Mouse (Mus musculus): ENCODE measurements around the gene Ccdc12.

Ccdc12 gene

GRCm38 (mm10) chr9:110656249-110657221 lies at the start of gene Ccdc12:
Ccdc12 (plus strand) TSS chr9:110656503.
- DNase-seq (ENCODE audit: low spot score), result peak; percentile 91

DNA sequence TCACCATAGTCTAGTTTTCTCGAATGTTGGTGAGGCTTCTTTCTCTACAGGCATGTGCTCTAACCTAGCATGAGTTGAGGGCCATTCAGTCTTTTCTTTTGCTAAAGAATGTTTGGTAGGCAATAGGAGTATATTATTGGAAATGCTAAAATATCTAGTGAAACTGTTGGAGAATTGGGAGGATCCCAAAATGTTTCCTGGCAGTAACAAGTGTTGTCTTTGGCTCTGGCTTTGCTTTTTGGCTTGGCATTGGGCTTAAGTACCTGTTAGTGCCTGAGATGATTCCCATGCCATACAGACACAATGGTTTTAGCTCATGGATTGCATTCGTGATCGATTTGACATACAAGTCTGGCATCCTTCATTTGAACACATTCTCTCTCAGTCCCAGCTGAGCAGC lies 44.8 kb upstream of the Ccdc12 start:
- DNase-seq (ENCODE audit: low spot score), result no peak

- no peak for DNase-seq (ENCODE audit: low spot score)
Observed at GRCm38 (mm10) chr9:110617081-110617480, 39.2 kb upstream of the Ccdc12 start.

GRCm38 (mm10) chr9:110620180-110620579 lies 36.1 kb upstream of the Ccdc12 start:
- DNase-seq (ENCODE audit: low spot score), result no peak

DNA sequence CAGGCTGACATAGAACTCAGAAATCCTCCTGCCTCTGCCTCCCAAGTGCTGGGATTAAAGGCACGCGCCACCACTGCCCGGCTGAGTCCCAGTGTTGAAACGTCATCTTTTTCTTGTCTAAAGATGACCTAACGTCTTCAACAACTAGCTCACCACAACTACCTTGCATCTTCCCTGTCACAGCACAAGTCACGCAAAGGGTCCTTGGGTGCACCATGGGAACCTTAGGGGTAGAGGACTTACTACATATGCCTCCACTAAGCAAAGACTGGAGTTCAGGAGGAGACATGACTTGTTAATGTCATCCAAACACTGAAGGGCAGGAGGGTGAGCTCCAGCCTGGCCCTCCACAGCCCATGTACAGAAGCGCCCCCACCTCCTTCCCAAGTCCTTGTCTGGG lies 35.6 kb upstream of the Ccdc12 start:
- DNase-seq (ENCODE audit: low spot score), result no peak

DNA sequence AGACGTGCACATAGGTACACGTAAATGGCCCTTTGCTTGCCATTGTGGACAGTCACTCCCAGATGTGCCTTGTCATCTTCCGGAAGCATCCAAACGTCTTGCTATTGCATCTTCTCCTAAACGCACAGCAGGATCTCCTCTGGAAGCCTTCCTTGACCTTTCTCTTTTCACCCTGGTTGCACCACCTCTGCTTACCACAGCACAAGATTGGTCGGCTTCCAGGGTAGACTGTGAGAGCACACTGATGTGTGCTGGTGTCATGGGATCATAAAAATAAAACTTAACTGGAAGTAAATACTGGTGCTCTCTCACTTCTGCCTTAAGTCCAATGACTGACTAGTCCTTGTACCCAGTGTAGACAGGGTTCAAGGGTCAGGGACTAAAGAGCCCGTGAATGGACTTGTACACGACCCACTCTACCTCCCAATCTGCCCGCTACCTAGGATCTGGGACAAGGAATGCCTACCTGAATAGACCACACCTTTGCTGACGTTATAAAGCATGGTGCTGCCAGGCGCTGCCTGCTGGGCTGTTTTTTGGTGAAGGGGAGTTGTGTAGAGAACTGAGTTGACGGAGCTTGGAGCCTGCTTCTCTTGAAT lies 33.6 kb upstream of the Ccdc12 start:
- DNase-seq (ENCODE audit: low spot score), result no peak

GRCm38 (mm10) chr9:110623416-110624195 lies 32.7 kb upstream of the Ccdc12 start:
- no peak for DNase-seq (ENCODE audit: low spot score)

DNA sequence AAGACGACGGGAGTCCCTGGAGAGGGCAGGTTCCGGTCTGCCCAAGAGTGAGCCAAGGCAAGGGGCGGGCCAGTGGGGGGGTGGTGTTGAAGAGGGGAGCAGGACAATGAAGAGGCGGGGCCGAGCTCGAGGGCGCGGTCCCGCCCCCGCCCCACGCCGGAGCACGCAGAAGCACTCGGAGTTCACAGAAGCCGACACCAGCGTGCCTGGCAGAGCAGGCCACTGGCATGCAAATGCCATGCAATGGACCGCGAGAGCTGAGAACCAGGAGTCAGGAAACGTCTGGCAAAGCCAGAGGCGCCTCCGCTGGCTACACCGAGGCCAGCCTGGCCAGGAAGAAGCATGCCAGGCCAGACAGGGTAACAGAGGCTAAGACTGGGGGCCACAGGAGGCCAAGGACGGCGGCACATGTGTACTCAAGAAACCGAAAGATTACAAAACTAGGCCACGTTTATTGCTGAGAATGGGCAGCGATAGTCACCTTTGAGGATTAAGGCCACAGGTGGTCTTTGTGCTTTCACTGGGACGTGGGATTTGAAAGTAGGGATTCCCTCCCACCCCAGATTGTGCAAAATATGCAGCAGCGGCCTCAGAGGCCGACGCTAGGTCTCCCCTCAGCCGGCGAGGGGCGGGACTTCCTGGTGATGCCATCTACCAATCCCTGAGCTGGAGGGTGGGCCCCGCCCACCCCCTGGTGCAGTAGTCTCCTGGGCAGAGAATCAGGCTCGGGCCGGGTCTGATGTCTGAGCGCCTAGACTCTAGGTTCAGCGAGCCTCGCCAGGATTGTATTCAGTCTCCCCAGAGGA lies 31.7 kb upstream of the Ccdc12 start, which contains the start of gene Nradd:
Gene Nradd (minus strand): TSS at position 92 of the 806 bp plus-strand sequence.
- peak; percentile 69 for DNase-seq (ENCODE audit: low spot score)

DNA sequence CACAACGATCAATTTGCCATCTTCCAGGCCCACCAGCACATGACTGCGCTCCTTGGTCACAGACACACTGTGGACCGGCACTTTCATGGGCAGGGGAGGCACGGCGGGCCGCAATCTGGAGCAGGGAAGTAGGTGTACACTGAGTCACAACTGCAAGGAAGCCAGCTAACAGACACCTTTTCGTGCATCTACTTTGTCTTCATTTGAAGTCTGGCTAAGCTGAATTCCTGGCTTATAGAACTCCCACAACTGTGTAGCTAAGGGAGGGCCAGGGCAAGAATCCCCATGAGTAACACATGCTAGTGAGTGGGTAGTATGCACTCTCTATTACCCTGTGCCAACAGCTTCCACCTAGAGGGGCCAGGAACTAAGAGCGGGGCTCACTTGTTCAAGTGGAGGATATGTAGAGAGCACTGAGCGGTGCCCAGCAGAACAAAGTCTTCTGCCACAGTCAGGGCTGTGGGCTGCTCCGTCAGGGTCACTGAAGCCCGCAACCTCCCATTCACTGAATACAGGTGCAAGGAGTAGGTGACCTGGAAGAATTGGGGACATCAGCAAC lies 30.9 kb upstream of the Ccdc12 start:
- no peak for DNase-seq (ENCODE audit: low spot score)

GRCm38 (mm10) chr9:110630171-110630570 lies 26.1 kb upstream of the Ccdc12 start:
- no peak for DNase-seq (ENCODE audit: low spot score)

DNA sequence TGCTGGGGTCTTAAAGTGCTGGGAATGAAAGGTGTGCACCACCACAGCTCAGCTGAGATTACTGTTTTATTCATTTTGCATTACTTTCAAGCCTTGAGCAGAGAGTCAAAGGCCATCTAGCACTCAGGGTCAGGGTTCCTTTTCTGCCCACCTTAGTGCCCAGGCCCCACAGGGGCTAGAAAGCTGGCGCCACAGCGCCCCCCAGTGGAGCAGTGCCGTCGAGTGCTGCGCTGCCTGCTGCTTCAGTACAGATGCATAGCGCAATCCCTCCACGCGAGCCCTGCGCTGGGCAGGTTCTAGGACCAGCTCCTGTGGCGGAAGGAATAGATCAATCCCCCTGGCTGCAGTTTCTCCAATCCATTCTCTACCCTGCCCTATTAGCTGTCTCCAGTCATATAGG lies 25.1 kb upstream of the Ccdc12 start:
- peak; percentile 44 for DNase-seq (ENCODE audit: low spot score)

- DNase-seq (ENCODE audit: low spot score), result no peak
Observed at GRCm38 (mm10) chr9:110631651-110632275, 24.5 kb upstream of the Ccdc12 start.

DNA sequence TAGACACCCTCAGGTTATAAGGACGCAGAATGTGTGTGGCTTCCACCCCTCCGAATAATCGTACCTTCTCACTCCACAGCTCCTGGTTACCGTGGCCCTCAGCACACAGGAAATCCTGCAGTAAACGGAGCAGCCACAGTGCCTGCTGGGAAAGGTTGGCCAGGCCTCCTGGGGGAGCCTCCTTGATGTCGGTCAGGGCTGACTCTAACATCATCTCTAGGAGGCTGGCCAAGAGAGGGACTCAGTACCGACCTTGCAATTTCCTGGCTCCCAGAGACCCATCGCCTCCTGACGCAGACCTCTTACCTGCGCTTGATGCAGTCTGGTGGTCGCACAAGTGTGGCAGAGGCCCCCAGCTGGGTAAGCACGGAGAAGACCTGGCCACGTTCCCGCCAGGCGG lies 23.6 kb upstream of the Ccdc12 start:
- no peak for DNase-seq (ENCODE audit: low spot score)

- DNase-seq (ENCODE audit: low spot score), result no peak
Observed at GRCm38 (mm10) chr9:110633882-110634281, 22.4 kb upstream of the Ccdc12 start.

- peak; percentile 85 for DNase-seq (ENCODE audit: low spot score)
Observed at GRCm38 (mm10) chr9:110635225-110635624, 21.1 kb upstream of the Ccdc12 start.

DNA sequence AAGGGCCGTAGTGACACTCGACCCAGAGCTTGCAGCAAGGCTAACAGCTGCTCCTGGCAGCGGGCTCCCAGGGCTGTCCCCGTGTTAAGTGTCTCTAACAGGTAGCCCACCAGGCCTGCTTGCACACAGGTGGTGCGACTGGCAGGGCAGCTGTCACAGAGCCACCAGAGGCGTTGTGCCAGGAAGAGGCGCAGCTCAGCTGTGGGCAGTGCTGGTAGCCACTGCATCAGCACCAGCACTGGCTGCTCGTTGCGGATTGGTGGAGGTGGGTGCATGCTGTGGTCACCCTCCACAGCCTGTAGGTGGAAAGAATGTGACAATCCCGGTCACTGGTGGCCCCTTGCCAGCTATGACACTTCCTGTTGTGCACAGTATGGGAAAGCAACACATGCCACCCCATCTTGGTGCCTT lies 17.7 kb upstream of the Ccdc12 start:
- no peak for DNase-seq (ENCODE audit: low spot score)

DNA sequence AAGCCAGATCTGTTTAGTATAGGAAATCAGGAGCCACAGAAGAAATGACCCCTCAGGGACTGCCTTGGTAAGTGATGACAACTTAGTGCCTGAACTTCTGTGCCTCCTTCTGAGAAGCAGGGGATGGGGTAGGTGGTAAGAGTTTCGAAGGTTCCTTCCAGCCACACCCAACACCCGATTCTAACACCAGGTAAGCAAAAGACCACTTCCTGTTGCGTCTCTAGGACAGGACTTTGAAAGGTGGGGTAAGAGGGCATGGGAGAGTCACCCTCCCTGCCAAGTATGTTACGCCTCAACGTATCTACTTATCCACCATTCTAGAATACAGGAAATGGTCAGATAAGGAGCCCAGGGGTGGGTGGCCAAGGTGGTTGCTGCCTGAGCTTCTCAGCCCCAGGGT lies 15.3 kb upstream of the Ccdc12 start:
- DNase-seq (ENCODE audit: low spot score), result no peak

DNA sequence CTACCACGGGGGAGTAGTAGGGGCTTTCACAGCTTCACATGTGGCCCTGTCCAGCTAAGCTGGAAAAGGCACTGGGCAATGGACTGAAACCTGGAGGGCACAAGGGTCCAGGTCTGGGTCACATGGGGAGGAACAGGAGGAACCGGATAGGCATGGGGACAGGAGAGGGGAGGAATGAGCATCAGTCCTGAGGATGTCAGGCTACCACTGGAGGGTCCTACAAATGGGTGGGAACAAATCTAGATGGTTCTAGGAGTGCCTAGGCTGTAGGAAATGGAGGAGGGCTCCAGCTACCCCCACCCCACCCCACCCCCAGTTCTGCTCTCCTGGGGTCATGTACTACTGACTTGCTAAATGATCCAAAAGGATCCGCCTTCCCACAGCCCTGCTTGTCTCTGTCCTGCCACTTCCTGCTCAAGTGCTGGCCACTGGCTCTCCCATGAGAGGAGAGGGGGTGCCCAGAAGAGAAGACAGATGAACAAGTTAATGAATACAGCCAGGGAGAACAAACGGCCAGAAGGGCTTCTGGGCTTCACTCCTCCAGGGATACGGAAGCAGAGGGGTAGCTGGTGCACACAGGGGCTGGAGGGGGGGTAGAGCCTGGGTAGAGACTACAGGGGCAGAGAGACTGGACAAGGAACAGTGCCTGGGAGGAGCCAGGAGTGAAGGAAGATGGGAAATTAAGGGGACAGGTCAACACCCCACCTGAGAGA lies 13.3 kb upstream of the Ccdc12 start:
- DNase-seq (ENCODE audit: low spot score), result no peak

- DNase-seq (ENCODE audit: low spot score), result no peak
Observed at GRCm38 (mm10) chr9:110643787-110644186, 12.5 kb upstream of the Ccdc12 start.

DNA sequence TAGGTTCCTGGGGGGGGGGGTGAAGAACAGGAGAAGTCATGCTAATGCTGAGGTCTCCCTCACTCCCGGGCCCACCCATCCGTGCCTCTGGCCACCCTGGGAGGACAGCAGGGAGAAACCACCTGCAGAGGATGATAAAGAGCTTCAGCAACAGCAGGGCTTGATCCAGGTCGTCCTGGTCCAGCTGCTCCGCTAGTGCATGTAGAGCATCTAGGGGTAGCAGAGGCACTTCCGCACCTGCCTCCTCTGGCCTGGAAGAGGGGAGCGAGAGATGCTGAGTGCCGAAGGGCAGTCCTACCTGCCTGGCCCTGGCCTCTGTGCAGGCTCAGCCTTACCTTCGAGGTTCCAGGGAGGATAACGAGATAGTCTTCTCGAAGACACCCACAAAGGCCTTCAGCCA lies 12.0 kb upstream of the Ccdc12 start:
- no peak for DNase-seq (ENCODE audit: low spot score)
